Mouse (Mus musculus) ES-Bruce4 (cell line): ENCODE measurements around the gene Atg4d. TPM values are rescaled to one million over a fixed set of nuclear protein-coding genes. Genes with fewer than 3 reads are reported as not detected.
"Not testable (repeated sequence)": the region's sequence is repeated elsewhere in the genome, so short reads cannot be mapped to it uniquely, and the experiment has no call there.

Source experiments
- H3K27ac ChIP-seq: 2 replicates; pipeline ENCODE4 v1.5.1; 2012; ENCODE audit warnings: low read length, inconsistent platforms; ENCODE audit not compliant: insufficient read depth
- H3K27me3 ChIP-seq: 2 replicates; pipeline ENCODE4 v1.6.1; 2012; ENCODE audit warnings: mild to moderate bottlenecking, low read length, inconsistent platforms; ENCODE audit not compliant: control insufficient read depth, poor library complexity, insufficient read depth, severe bottlenecking
- H3K36me3 ChIP-seq: 2 replicates; pipeline ENCODE4 v1.6.1; 2012; ENCODE audit warnings: inconsistent platforms, mild to moderate bottlenecking, low read length, moderate library complexity; ENCODE audit not compliant: control insufficient read depth, poor library complexity, insufficient read depth, severe bottlenecking
- H3K4me1 ChIP-seq: one replicate; pipeline ENCODE4 v1.8.1; 2011; ENCODE audit warnings: low read length; ENCODE audit not compliant: control insufficient read depth, insufficient read depth
- H3K4me3 ChIP-seq: 2 replicates; pipeline ENCODE4 v1.5.1; 2011; ENCODE audit warnings: low read depth, mild to moderate bottlenecking, low read length
- H3K9ac ChIP-seq: 2 replicates; pipeline ENCODE4 v1.6.1; 2012; ENCODE audit warnings: low read depth, mild to moderate bottlenecking, inconsistent platforms; ENCODE audit not compliant: poor library complexity, severe bottlenecking
- H3K9me3 ChIP-seq: replicated peaks from 2 replicates; pipeline ENCODE4 v1.6.1; 2012; ENCODE audit warnings: mild to moderate bottlenecking, low read length, inconsistent platforms; ENCODE audit not compliant: control insufficient read depth, poor library complexity, insufficient read depth, severe bottlenecking
- CTCF ChIP-seq: IDR thresholded peaks from one replicate; pipeline ENCODE4 v1.8.1; 2011; ENCODE audit warnings: low read depth, low read length
- EP300 ChIP-seq: IDR thresholded peaks from 2 replicates; pipeline ENCODE4 v1.6.1; 2011; ENCODE audit warnings: low read depth, low read length; ENCODE audit not compliant: insufficient read depth
- POLR2A ChIP-seq: IDR thresholded peaks from one replicate; pipeline ENCODE4 v1.8.1; 2011; ENCODE audit warnings: low read length; ENCODE audit not compliant: insufficient read depth
- polyA plus RNA-seq: library from polyadenylated mRNA; stranded (reverse); fragments of >200 nt; gene quantifications from 2 replicates; pipeline ENCODE4 v1.2.4, GENCODE M21; 2011; ENCODE audit warnings: low read depth; ENCODE audit not compliant: missing spikeins, insufficient read depth, insufficient read length

The Atg4d gene
- polyA plus RNA-seq, 1 experiment: 18.8 TPM

- Histone ChIP-seq H3K36me3 (no peaks in the 10 kb centered on the region), H3K27ac (no peak overlapping the region), H3K9ac (no peak overlapping the region), H3K4me1 (peaks cover 4% of the 10 kb centered on the region), H3K4me3 (no peak overlapping the region), H3K27me3 (0 out of 2 replicates have a peak, but pooled peaks cover 7% of the 10 kb centered on the region), H3K9me3 (no peaks in the 10 kb centered on the region)
- TF ChIP-seq CTCF (no peak), POLR2A (no peak), EP300 (no peak)
Observed at GRCm38 (mm10) chr9:21246342-21246741, 18.8 kb upstream of the Atg4d start.

DNA sequence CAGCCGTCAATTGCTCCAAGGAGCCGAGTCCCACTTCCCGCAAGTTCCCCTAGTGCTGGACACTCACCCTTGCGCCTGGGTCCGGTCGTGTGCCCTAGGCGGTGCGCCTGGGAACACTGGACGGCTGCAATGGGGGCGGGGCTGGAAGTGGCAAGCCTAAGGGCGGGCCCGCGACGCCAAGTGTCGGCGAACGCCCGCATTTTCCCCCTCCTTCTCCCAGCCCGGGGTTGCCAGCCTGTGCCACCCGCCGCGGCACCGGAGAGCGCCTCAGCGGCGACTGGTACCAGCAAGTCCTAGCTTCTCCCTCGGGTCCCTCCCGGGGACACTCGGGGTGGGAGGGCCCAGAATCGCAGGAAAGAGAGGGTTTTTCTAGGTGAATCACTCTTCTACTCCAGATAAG, 16.8 kb upstream of the Atg4d start, which contains the start of gene S1pr5:
Gene S1pr5, minus strand, starts transcription at position 118 of the 400 bp plus-strand sequence.
- H3K9me3 ChIP-seq: no peaks in the 10 kb centered on the region
- peak within 1 kb of the TSS; percentile 50 for H3K9ac ChIP-seq
- no peak for TF ChIP-seq EP300
- TF ChIP-seq CTCF: no peak
- TF ChIP-seq POLR2A: no peak

GRCm38 (mm10) chr9:21249629-21250508, 15.2 kb upstream of the Atg4d start:
- TF ChIP-seq CTCF (no peak), EP300 (no peak), POLR2A (no peak)
- no peak overlapping the region for H3K9ac ChIP-seq
- no peak overlapping the region for H3K27ac ChIP-seq
- H3K36me3 ChIP-seq: no peaks in the 10 kb centered on the region
- no peaks in the 10 kb centered on the region for H3K27me3 ChIP-seq
- peaks cover 2% of the 10 kb centered on the region for H3K4me1 ChIP-seq
- no peaks in the 10 kb centered on the region for H3K9me3 ChIP-seq
- H3K4me3 ChIP-seq: no peak overlapping the region

More for the DNA sequence above, 16.8 kb upstream of the Atg4d start, which contains the start of gene S1pr5:
- peak within 1 kb of the TSS; percentile 45 for H3K4me3 ChIP-seq
- no peaks in the 10 kb centered on the region for H3K36me3 ChIP-seq
- 0 out of 2 replicates have a peak, but pooled peaks cover 4% of the 10 kb centered on the region for H3K27me3 ChIP-seq
- H3K4me1 ChIP-seq: peaks cover 2% of the 10 kb centered on the region
- H3K27ac ChIP-seq: no peak within 1 kb of the TSS

GRCm38 (mm10) chr9:21250509-21250908, 14.6 kb upstream of the Atg4d start:
- H3K9me3 ChIP-seq: no peaks in the 10 kb centered on the region
- H3K27ac ChIP-seq: no peak overlapping the region
- H3K4me3 ChIP-seq: no peak overlapping the region
- peaks cover 2% of the 10 kb centered on the region for H3K4me1 ChIP-seq
- H3K9ac ChIP-seq: no peak overlapping the region
- H3K27me3 ChIP-seq: no peaks in the 10 kb centered on the region
- TF ChIP-seq CTCF: no peak
- no peak for TF ChIP-seq EP300
- no peak for TF ChIP-seq POLR2A
- no peaks in the 10 kb centered on the region for H3K36me3 ChIP-seq

- Histone ChIP-seq H3K27ac (no peak overlapping the region), H3K27me3 (no peaks in the 10 kb centered on the region), H3K4me3 (no peak overlapping the region), H3K9ac (no peak overlapping the region), H3K36me3 (no peaks in the 10 kb centered on the region), H3K9me3 (no peaks in the 10 kb centered on the region), H3K4me1 (peaks cover 2% of the 10 kb centered on the region)
- TF ChIP-seq POLR2A (no peak), EP300 (no peak), CTCF (no peak)
Observed at GRCm38 (mm10) chr9:21251116-21251735, 13.9 kb upstream of the Atg4d start.

DNA sequence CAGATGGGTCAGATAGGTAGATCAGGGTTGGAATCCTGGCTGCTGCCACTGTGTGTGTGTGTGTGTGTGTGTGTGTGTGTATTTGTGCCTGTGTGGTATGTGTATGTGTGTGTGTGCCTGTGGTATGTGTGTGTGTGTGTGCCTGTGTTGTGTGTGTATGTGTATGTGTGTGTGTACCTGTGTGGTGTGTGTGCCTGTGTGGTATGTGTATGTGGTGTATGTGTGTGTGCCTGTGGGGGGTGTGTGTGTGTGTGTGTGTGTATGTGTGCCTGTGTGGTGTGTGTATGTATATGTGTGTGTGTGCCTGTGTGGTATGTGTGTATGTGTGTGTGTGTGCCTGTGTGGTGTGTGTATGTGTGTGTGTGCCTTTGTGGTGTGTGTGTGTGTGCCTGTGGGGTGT, 10.4 kb upstream of the Atg4d start:
- no peak for TF ChIP-seq EP300
- no peak for TF ChIP-seq POLR2A
- TF ChIP-seq CTCF: no peak
- Histone ChIP-seq H3K4me3 (no peak overlapping the region), H3K4me1 (peaks cover 2% of the 10 kb centered on the region), H3K27me3 (no peaks in the 10 kb centered on the region), H3K36me3 (no peaks in the 10 kb centered on the region), H3K27ac (no peak overlapping the region), H3K9ac (no peak overlapping the region), H3K9me3 (no peaks in the 10 kb centered on the region)

GRCm38 (mm10) chr9:21256349-21256748, 8.7 kb upstream of the Atg4d start:
- not testable (repeated sequence) for H3K27ac ChIP-seq, H3K4me1 ChIP-seq, H3K36me3 ChIP-seq, H3K9ac ChIP-seq, H3K9me3 ChIP-seq, H3K27me3 ChIP-seq, H3K4me3 ChIP-seq
